8 mouse cellular contexts compared by ENCODE assay signal in the genomic region with DNA sequence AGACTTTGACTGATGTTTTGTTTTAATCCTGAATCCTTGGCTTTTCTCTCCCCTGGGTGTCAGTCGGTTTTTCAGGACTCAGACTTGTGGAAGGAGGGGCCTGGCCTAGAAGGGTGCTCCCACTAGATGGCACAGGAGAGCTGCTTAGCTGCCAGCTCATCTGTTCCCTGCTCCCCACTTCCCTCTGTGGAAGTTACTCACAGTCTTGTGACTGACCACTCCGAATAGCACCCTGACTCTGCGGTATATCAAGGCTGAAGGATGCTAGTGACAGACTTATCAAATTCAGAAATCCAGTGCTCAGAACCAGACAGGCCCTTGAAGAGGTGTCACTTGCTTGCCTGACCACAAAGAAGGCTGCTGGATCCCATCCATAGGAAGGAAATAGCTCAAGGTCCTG. TPM values are rescaled to one million over a fixed set of nuclear protein-coding genes. Genes with fewer than 3 reads are reported as not detected.
DNase-seq lines count a peak whose midpoint lies in the region; ATAC-seq and TF ChIP-seq lines count a peak whose summit lies in the region.

No protein-coding gene starts in this region.

- H3K4me3 ChIP-seq in G1E (ENCODE audit: low read depth, low read length) = no peak overlapping the region
- no peak overlapping the region for H3K4me3 ChIP-seq in hindbrain, embryonic 12.5 days

- H3K27ac ChIP-seq in hindbrain, embryonic 12.5 days = no peak overlapping the region

- DNase-seq in G1E (ENCODE audit: low spot score) = peak; percentile 14
- DNase-seq in cerebellum, adult 18-20 months = peak; percentile 87 to 89
- DNase-seq in frontal cortex, adult 2 months (ENCODE audit: extremely low spot score in 1 of 2, low spot score in 1 of 2) = peak; percentile 76 to 92
- peak; percentile 88 for DNase-seq in layer of hippocampus, adult 9-11 months
- peak; percentile 88 for DNase-seq in lung, postnatal 14 days
- DNase-seq in retina, adult 2 months (ENCODE audit: low read depth, low spot score) = peak; percentile 68
- DNase-seq in thymus, postnatal 36 days = peak; percentile 65 to 70

- no peak for TF ChIP-seq CTCF in G1E (IDR thresholded peaks at IDR 0.05; ENCODE audit: low read depth, low read length)

- H3K4me2 ChIP-seq in hindbrain, embryonic 12.5 days (replicated peaks) = no peak overlapping the region

- peak; percentile 54 for ATAC-seq in G1E (ENCODE audit: extremely low read depth, insufficient number of reproducible peaks, low FRiP score, poor library complexity, severe bottlenecking)
- 0 out of 2 replicates have a peak, but pooled peaks have one; percentile 46 for ATAC-seq in hindbrain, embryonic 12.5 days (ENCODE audit: low FRiP score)

- no peaks in the 10 kb centered on the region for H3K9me3 ChIP-seq in G1E (replicated peaks)
- H3K9me3 ChIP-seq in hindbrain, embryonic 12.5 days (replicated peaks) = no peaks in the 10 kb centered on the region

- no peak overlapping the region for H3K9ac ChIP-seq in hindbrain, embryonic 12.5 days

- no peaks in the 10 kb centered on the region for H3K36me3 ChIP-seq in G1E (replicated peaks)
- H3K36me3 ChIP-seq in hindbrain, embryonic 12.5 days = peaks cover 25% of the 10 kb centered on the region; the same call in 1 of the 2 replicates

- no peaks in the 10 kb centered on the region; the same call in 1 of the 2 replicates for H3K4me1 ChIP-seq in G1E (ENCODE audit: insufficient read depth, low read depth, low read length)
- peaks cover 6% of the 10 kb centered on the region; the same call in 1 of the 2 replicates for H3K4me1 ChIP-seq in hindbrain, embryonic 12.5 days

- 18% methylated on average over 3 of the region's 3 CpGs for WGBS in hindbrain, embryonic 12.5 days

- H3K27me3 ChIP-seq in G1E (ENCODE audit: insufficient read depth, low read length) = no peaks in the 10 kb centered on the region
- H3K27me3 ChIP-seq in hindbrain, embryonic 12.5 days = no peaks in the 10 kb centered on the region

RNA-seq across cellular contexts. Expression of gene Rho, which starts 30.5 kb away (rescaled TPM):
- not detected in 2 replicates for total RNA-seq in G1E (2014; fragmentation: Nextera tagmentation)
- 0.17 and 0.27 TPM in 2 replicates for total RNA-seq in G1E (2017)
- not detected in 2 replicates for polyA plus RNA-seq in G1E (2012)
- polyA plus RNA-seq in frontal cortex, adult 2 months (2012; rRNA removed) = 0.86 and 1.6 TPM in 2 replicates
- 0.16 and 0.19 TPM in 2 replicates for polyA plus RNA-seq in hindbrain, embryonic 12.5 days (2016; fragmentation: Nextera tagmentation; extraction: Ambion mirVana)

RNA-seq across cellular contexts. Expression of gene H1foo, which starts 43.7 kb away (rescaled TPM):
- not detected in 2 replicates for total RNA-seq in G1E (2014; fragmentation: Nextera tagmentation)
- total RNA-seq in G1E (2017) = not detected in 2 replicates
- not detected in 2 replicates for polyA plus RNA-seq in G1E (2012)
- polyA plus RNA-seq in frontal cortex, adult 2 months (2012; rRNA removed) = not detected in 2 replicates
- polyA plus RNA-seq in hindbrain, embryonic 12.5 days (2016; fragmentation: Nextera tagmentation; extraction: Ambion mirVana) = not detected in 2 replicates

RNA-seq across cellular contexts. Expression of gene Ift122, which starts 47.8 kb away (rescaled TPM):
- total RNA-seq in G1E (2014; fragmentation: Nextera tagmentation) (4.7 and 4.9 TPM in 2 replicates), G1E (2017) (5.1 and 5.3 TPM in 2 replicates)
- 0.42 and 0.65 TPM in 2 replicates for polyA plus RNA-seq in G1E (2012)
- polyA plus RNA-seq in frontal cortex, adult 2 months (2012; rRNA removed) = 30.1 and 31.2 TPM in 2 replicates
- polyA plus RNA-seq in hindbrain, embryonic 12.5 days (2016; fragmentation: Nextera tagmentation; extraction: Ambion mirVana) = 28.4 and 31.5 TPM in 2 replicates

RNA-seq across cellular contexts. Expression of gene Mbd4, which starts 47.9 kb away (rescaled TPM):
- total RNA-seq in G1E (2014; fragmentation: Nextera tagmentation) = 16.0 and 20.1 TPM in 2 replicates
- total RNA-seq in G1E (2017) = 20.8 and 25.8 TPM in 2 replicates
- polyA plus RNA-seq in G1E (2012) = 1.6 and 1.7 TPM in 2 replicates
- 9.2 and 9.6 TPM in 2 replicates for polyA plus RNA-seq in frontal cortex, adult 2 months (2012; rRNA removed)
- polyA plus RNA-seq in hindbrain, embryonic 12.5 days (2016; fragmentation: Nextera tagmentation; extraction: Ambion mirVana) = 19.8 and 22.4 TPM in 2 replicates

Comparison
In these comparisons a context has a peak if more than half of its experiments do, and no peak if none do; other contexts are left out.
1. DNase-seq: peak in every context shown above with its lines; median percentile 88 in cerebellum, adult 18-20 months; 88 in layer of hippocampus, adult 9-11 months; 88 in lung, postnatal 14 days; 84 in frontal cortex, adult 2 months; 68 in retina, adult 2 months; 68 in thymus, postnatal 36 days; 14 in G1E.
2. RNA of gene Ift122, which starts 47.8 kb away (polyA plus RNA-seq): 28.4 to 31.5 TPM in hindbrain, embryonic 12.5 days and 30.1 to 31.2 TPM in frontal cortex, adult 2 months; 0.42 to 0.65 TPM in G1E; every median in the first group is over 10 times any median in the second.